Mouse (Mus musculus): ENCODE results near the gene Pate2.
"Not testable (repeated sequence)": the region's sequence is repeated elsewhere in the genome, so short reads cannot be mapped to it uniquely, and the experiment has no call there.

The Pate2 gene

GRCm38 (mm10) chr9:35558257-35559008, 11.7 kb upstream of the Pate2 start, which contains the start of the genes Ddx25 and Pus3:
Gene Ddx25, minus strand, starts transcription at chr9:35558528.
Gene Pus3, plus strand, starts transcription at chr9:35558595.
- peak; percentile 89 to 93 for DNase-seq

GRCm38 (mm10) chr9:35559009-35559890, 10.8 kb upstream of the Pate2 start:
- peak; percentile 90 for DNase-seq

- DNase-seq: no peak
These were observed 9.0 kb upstream of the Pate2 start for GRCm38 (mm10) chr9:35561076-35561475.

GRCm38 (mm10) chr9:35561583-35561982, 8.5 kb upstream of the Pate2 start:
- DNase-seq: no peak

DNA sequence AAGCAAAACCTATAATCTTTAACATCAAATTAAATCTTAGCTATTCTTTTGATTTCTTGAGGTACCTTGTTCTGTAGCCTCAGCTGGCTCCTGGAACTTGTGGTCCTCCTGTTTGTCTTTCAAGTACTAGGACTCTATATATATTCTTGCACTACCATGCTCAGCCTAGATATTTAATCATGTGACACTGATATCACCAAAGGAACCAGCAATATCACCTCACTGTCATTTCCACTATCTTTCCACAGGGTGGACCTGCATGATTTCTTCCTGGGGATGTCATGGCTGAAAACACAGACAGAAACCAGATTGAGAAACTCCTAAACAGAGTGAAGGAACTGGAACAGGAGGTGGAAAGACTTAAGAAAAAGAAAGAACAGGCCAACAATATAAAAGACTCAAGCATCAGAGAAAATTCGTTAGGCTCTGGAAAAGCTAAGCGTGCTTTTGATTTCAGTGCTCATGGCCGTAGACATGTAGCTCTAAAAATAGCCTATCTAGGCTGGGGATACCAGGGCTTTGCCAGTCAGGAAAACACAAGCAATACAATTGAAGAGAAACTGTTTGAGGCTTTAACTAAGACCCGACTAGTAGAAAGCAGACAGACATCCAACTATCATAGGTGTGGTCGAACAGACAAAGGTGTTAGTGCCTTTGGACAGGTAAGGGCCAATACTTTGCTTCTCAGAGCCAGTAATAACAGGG, 5.4 kb upstream of the Pate2 start:
- DNase-seq: no peak

- DNase-seq: no peak
These were observed 2.1 kb upstream of the Pate2 start for GRCm38 (mm10) chr9:35567995-35568394.

GRCm38 (mm10) chr9:35570663-35571062, 579 bp downstream of the Pate2 start:
- DNase-seq: no peak

- DNase-seq: no peak
These were observed 4.3 kb downstream of the Pate2 start for GRCm38 (mm10) chr9:35574416-35574815.

DNA sequence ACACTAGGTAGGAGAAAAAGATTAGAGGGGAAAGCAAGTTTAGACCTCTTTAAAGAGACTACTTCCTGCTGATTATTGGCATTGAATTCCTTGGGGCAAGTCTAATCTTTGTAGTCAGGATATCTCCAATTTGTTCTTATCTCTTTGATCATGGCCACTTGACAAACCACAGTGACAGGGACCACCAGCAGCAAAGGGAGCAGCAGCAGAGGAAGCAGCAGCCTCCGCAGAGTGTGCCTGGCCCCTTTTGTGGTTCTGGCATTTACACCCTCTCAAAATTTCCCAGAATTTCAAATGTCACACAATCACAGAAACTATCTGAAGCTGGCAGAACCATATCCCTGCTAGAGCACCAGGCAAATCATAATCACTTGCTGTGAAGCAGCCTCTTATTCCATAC, 17.6 kb downstream of the Pate2 start:
- DNase-seq: no peak

DNA sequence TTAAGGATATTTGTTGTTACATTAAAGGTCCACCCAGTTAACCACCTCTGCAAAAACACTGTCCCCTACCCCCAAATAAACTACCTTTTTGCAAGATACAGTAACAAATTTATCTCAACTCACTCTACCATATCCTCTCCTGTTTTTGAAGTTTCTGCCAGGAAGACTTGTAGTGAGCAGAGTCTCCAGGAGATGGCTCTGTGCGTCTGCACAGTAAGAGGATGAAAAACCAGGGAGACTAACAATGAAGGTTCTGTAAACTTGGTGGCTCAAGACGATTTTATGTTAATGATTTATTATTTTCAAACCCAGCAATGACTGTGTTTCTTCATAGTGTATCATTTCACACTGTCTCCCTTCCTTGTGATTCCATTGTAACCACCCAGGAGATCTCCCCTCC, 22.8 kb downstream of the Pate2 start:
- DNase-seq: peak; percentile 14 to 26

DNA sequence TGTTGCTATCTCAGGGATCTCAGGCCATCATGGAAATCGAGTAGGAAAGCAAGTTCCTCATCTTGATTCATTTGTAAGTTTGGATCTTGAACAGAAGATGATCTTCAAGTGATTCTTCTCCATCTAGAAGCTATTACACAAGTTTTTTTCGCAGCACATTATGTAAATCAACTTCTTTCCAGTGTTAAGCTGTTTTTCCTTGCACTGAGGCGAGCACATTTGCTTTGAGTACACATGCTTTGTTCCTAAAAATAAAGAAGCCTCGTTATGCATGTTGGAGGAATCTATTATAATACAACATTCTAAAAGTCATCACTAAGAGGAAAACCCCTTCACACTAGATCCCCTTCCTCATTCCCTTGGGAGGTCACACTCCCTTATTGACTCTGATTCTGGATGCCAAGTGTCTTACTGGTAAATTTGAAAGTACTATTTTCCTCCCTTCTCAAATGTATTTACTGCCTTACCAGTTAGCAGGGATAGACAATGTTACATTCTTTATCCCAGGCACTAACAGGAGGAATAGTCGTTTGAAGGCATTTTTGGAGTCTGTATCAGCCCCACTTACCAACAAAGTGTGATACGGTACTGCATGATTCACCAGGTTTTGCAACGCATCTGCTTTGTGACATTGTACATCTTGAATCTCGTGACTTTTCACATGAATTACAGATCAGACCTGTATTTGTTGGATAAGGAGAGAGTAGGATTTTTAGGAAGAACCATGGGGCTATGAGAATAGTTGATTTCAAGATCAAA, 37.7 kb downstream of the Pate2 start:
- no peak for DNase-seq

GRCm38 (mm10) chr9:35611841-35612240, 41.8 kb downstream of the Pate2 start, which contains the start of gene Pate4:
Gene Pate4, minus strand, starts transcription at chr9:35611941.
- no peak for DNase-seq

DNA sequence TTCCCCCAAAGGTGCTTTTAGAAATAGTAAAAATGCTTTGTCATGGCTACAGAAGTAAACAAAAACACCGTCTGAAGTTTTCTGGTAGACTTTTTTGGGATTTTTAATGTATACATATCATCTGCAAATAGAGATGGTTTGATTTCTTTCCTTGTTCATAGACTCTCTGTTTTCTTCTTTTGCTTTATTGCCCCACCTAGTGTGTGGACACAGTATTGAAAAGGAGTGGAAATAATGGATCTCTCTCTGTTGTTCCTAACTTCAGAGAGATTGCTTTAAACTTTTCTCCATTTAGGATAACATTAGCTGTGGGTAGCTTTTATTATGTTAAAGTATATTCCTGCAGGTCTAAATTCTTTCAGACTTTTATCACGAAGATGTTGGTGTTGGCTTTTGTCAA, 43.9 kb downstream of the Pate2 start:
- DNase-seq: no peak

- DNase-seq: not testable (repeated sequence)
These were observed 46.7 kb downstream of the Pate2 start for GRCm38 (mm10) chr9:35616784-35617183.

- no peak for DNase-seq
These were observed 62.9 kb downstream of the Pate2 start for GRCm38 (mm10) chr9:35632981-35633380.

- no peak for DNase-seq
These were observed 78.0 kb downstream of the Pate2 start, which contains the start of gene Pate3 for GRCm38 (mm10) chr9:35648102-35648501. Gene Pate3, minus strand, starts transcription at chr9:35648202.

DNA sequence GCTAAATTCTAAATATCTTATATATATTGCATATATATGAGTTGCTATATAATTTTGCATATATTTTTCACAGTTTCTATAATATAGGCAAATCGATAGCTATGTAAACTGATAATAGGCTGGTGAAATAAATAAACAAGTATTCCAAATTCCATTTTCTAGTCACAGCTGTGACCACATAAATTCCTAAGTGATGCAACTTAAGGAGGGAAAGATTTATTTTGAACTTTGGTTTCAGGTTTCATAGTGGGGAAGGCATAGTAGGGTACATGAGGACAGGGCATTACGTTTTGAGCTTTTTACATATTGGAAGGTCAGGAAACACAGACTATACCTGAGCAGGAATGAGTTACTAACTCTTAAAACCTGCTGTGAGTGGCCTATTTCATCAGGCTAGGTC, 103.5 kb downstream of the Pate2 start:
- DNase-seq: no peak

DNA sequence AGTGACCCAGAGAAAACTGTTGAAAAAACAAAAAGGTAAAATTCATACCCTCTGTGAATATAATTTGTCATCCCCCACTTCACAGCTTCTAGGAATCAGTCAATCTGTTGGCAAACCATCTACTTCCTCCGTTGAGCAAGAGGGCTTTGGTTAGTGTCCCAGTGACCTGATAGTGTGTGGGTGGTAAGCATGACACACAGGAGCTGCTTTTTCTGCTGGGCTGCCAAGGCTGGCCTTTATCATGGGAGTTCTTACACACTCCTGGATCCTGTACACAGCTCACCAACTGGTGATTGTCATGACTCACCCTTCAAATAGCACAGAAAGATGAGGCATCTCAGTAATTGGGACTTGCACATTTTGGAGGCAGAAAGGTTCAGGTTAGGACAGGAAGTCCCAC, 116.9 kb downstream of the Pate2 start, which contains the start of gene Pate1:
Gene Pate1 (minus strand): TSS at position 378 of the 400 bp plus-strand sequence.
- no peak for DNase-seq

GRCm38 (mm10) chr9:35691924-35692323, 121.8 kb downstream of the Pate2 start:
- no peak for DNase-seq

- no peak for DNase-seq
These were observed 137.2 kb downstream of the Pate2 start for GRCm38 (mm10) chr9:35707265-35707664.

Data from cerebellum, postnatal 14 days (tissue).